Mouse (Mus musculus) granulocyte monocyte progenitor cell, adult 5-6 weeks (primary cell): Measurements from ENCODE around the gene Rapgef6. TPM values are rescaled to one million over a fixed set of nuclear protein-coding genes. Genes with fewer than 3 reads are reported as not detected.

Experiments
- ATAC-seq: replicated peaks from 2 replicates; pipeline ENCODE4 v1.8.0; 2016; ENCODE audit warnings: mild to moderate bottlenecking, moderate TSS enrichment, inconsistent platforms; ENCODE audit not compliant: poor library complexity, severe bottlenecking
- total RNA-seq, 2 experiments: library from RNA; stranded (forward) in 1 of 2; stranded (reverse) in 1 of 2; fragments of 200-712, 200-1000 nt in 1 of 2; fragments of >200 nt in 1 of 2; fragmentation: Nextera tagmentation in 1 of 2; gene quantifications; 2 replicates each; pipeline ENCODE4 v1.2.3; 2014 to 2017

Rapgef6 gene
- total RNA-seq (2014; fragmentation: Nextera tagmentation) (34.8 and 48.0 TPM in 2 replicates), total RNA-seq (2017) (47.3 and 58.0 TPM in 2 replicates)

- ATAC-seq: peak; percentile 93
These were observed at the start of gene Rapgef6 for GRCm38 (mm10) chr11:54522529-54523430. Gene Rapgef6 (plus strand): TSS chr11:54522847.

- no peak for ATAC-seq
These were observed 44.2 kb upstream of the Rapgef6 start for GRCm38 (mm10) chr11:54478414-54478813.

GRCm38 (mm10) chr11:54486041-54486440 is 36.6 kb upstream of the Rapgef6 start:
- peak; percentile 81 for ATAC-seq

- ATAC-seq: peak; percentile 82
These were observed 30.6 kb upstream of the Rapgef6 start for GRCm38 (mm10) chr11:54491946-54492558.

GRCm38 (mm10) chr11:54492559-54492958 is 30.1 kb upstream of the Rapgef6 start:
- ATAC-seq: peak; percentile 93

GRCm38 (mm10) chr11:54499838-54500237 is 22.8 kb upstream of the Rapgef6 start:
- ATAC-seq: no peak

GRCm38 (mm10) chr11:54502546-54503245 is 20.0 kb upstream of the Rapgef6 start:
- no peak for ATAC-seq

GRCm38 (mm10) chr11:54513584-54513983 is 9.1 kb upstream of the Rapgef6 start:
- ATAC-seq: no peak

- ATAC-seq: no peak
These were observed 619 bp upstream of the Rapgef6 start for GRCm38 (mm10) chr11:54521927-54522528.

GRCm38 (mm10) chr11:54523431-54524001 is 869 bp downstream of the Rapgef6 start:
- ATAC-seq: no peak

- ATAC-seq: no peak
These were observed 5.4 kb downstream of the Rapgef6 start for GRCm38 (mm10) chr11:54528002-54528401.

- ATAC-seq: no peak
These were observed 7.7 kb downstream of the Rapgef6 start for GRCm38 (mm10) chr11:54530391-54530790.

- no peak for ATAC-seq
These were observed 8.3 kb downstream of the Rapgef6 start for GRCm38 (mm10) chr11:54530916-54531315.

GRCm38 (mm10) chr11:54533834-54534233 is 11.2 kb downstream of the Rapgef6 start:
- peak; percentile 86 for ATAC-seq

- ATAC-seq: peak; percentile 76
These were observed 12.2 kb downstream of the Rapgef6 start for GRCm38 (mm10) chr11:54534871-54535270.

GRCm38 (mm10) chr11:54539031-54539430 is 16.4 kb downstream of the Rapgef6 start:
- ATAC-seq: no peak

- ATAC-seq: no peak
These were observed 16.8 kb downstream of the Rapgef6 start for GRCm38 (mm10) chr11:54539486-54539885.

- ATAC-seq: no peak
These were observed 17.7 kb downstream of the Rapgef6 start for GRCm38 (mm10) chr11:54540328-54540727.

GRCm38 (mm10) chr11:54542414-54542813 is 19.8 kb downstream of the Rapgef6 start:
- no peak for ATAC-seq

- ATAC-seq: no peak
These were observed 32.3 kb downstream of the Rapgef6 start for GRCm38 (mm10) chr11:54554970-54555369.
